Mouse (Mus musculus) embryonic facial prominence, embryonic 10.5 days (tissue): ENCODE measurements at regions not wholly inside any gene's neighbourhood (a gene's known extent, or its start where the extent isn't known, plus 50 kb on each side); places are given as distances from the start of the nearest gene placed in this dataset.

Experiments
- DNase-seq: peaks from one replicate; pipeline ENCODE4 v3.0.0-alpha.2; 2017; ENCODE audit warnings: low spot score
- H3K27ac ChIP-seq: fragments of 300-500 bp; sonication (generic); replicated peaks from 2 replicates; pipeline ENCODE4 v1.5.1; 2016; ENCODE audit warnings: mild to moderate bottlenecking
- H3K27me3 ChIP-seq: fragments of 300-500 bp; sonication (generic); replicated peaks from 2 replicates; pipeline ENCODE4 v1.6.1; 2016; ENCODE audit warnings: low read depth, mild to moderate bottlenecking; ENCODE audit not compliant: poor library complexity, severe bottlenecking
- H3K36me3 ChIP-seq: fragments of 300-500 bp; sonication (generic); replicated peaks from 2 replicates; pipeline ENCODE4 v1.6.1; 2016; ENCODE audit warnings: mild to moderate bottlenecking, moderate library complexity
- H3K4me1 ChIP-seq: fragments of 300-500 bp; sonication (generic); 2 replicates; pipeline ENCODE4 v1.6.1; 2016
- H3K4me3 ChIP-seq: fragments of 300-500 bp; sonication (generic); 2 replicates; pipeline ENCODE4 v1.5.1; 2016; ENCODE audit warnings: mild to moderate bottlenecking, moderate library complexity
- H3K9me3 ChIP-seq: fragments of 300-500 bp; sonication (generic); 2 replicates; pipeline ENCODE4 v1.6.1; 2016; ENCODE audit warnings: mild to moderate bottlenecking
- WGBS: fragments of 180-500 bp; shearing (Covaris S2); methylation state at CpG from one replicate; pipeline ENCODE4 v1.1.7; 2016; 5-methylcytosine and 5-hydroxymethylcytosine counted together

- Histone ChIP-seq H3K36me3 (no peaks in the 10 kb centered on the region), H3K4me1 (no peaks in the 10 kb centered on the region), H3K9me3 (no peaks in the 10 kb centered on the region), H3K27me3 (no peaks in the 10 kb centered on the region), H3K27ac (no peak overlapping the region), H3K4me3 (no peak overlapping the region)
- no peak for DNase-seq
Measured at GRCm38 (mm10) chr1:151128955-151129354, 53.4 kb upstream of the Gm47985 start.

GRCm38 (mm10) chr1:151130036-151130435, 52.3 kb upstream of the Gm47985 start:
- Histone ChIP-seq H3K36me3 (no peaks in the 10 kb centered on the region), H3K27me3 (no peaks in the 10 kb centered on the region), H3K27ac (no peak overlapping the region), H3K4me3 (no peak overlapping the region), H3K4me1 (no peaks in the 10 kb centered on the region), H3K9me3 (no peaks in the 10 kb centered on the region)
- WGBS, result 75% methylated on average over 6 of the region's 6 CpGs
- DNase-seq, result no peak

- no peaks in the 10 kb centered on the region for H3K9me3 ChIP-seq
- no peaks in the 10 kb centered on the region for H3K27me3 ChIP-seq
- H3K4me3 ChIP-seq, result no peak overlapping the region
- 86% methylated on average over 5 of the region's 5 CpGs for WGBS
- H3K27ac ChIP-seq, result no peak overlapping the region
- H3K4me1 ChIP-seq, result no peaks in the 10 kb centered on the region
- H3K36me3 ChIP-seq, result no peaks in the 10 kb centered on the region
- DNase-seq, result no peak
Measured at GRCm38 (mm10) chr1:151130845-151131626, 51.3 kb upstream of the Gm47985 start.

GRCm38 (mm10) chr1:151131627-151132284, 50.6 kb upstream of the Gm47985 start:
- Histone ChIP-seq H3K27me3 (no peaks in the 10 kb centered on the region), H3K27ac (no peak overlapping the region), H3K4me3 (no peak overlapping the region), H3K36me3 (no peaks in the 10 kb centered on the region), H3K4me1 (no peaks in the 10 kb centered on the region), H3K9me3 (no peaks in the 10 kb centered on the region)
- WGBS, result 86% methylated on average over 4 of the region's 4 CpGs
- no peak for DNase-seq
